Mouse (Mus musculus): ENCODE results near the gene Gfi1. TPM values are rescaled to one million over a fixed set of nuclear protein-coding genes. Genes with fewer than 3 reads are reported as not detected.

Gene Gfi1
- 10 to 100 TPM; 24.6 to 27.7 TPM for total RNA-seq (2023)

GRCm38 (mm10) chr5:107725435-107726261 is at the start of gene Gfi1:
Gene Gfi1 (minus strand): TSS chr5:107726036.

Other genes with a start within 250 kb of the Gfi1 start
- gene Gm42669, start 218.4 kb downstream of the Gfi1 start, total RNA-seq (2023) = not detected
- gene 1700028K03Rik, start 191.3 kb downstream of the Gfi1 start, total RNA-seq (2023) = not detected
- 1 to 10 TPM; 5.9 to 6.9 TPM for gene Rpap2, start 128.7 kb downstream of the Gfi1 start, total RNA-seq (2023)
- 1 to 10 TPM; 2.3 to 4.0 TPM for gene Glmn, start 128.1 kb downstream of the Gfi1 start, total RNA-seq (2023)
- gene Ube2d2b, start 104.1 kb upstream of the Gfi1 start, total RNA-seq (2023) = not detected
- gene Evi5, start 149.1 kb upstream of the Gfi1 start, total RNA-seq (2023) = 10 to 100 TPM; 44.1 to 44.2 TPM
- 10 to 100 TPM; 34.9 to 36.8 TPM for gene Rpl5, start 174.5 kb upstream of the Gfi1 start, total RNA-seq (2023)

Measured in neutrophil, adult 83 days (primary cell).